Mouse (Mus musculus): ENCODE data around the gene Sdhaf3. TPM values are rescaled to one million over a fixed set of nuclear protein-coding genes. Genes with fewer than 3 reads are reported as not detected.
"Not testable (repeated sequence)": the region's sequence is repeated elsewhere in the genome, so short reads cannot be mapped to it uniquely, and the experiment has no call there.

Sdhaf3 gene
- polyA plus RNA-seq, 1 experiment, result 9.1 TPM

GRCm38 (mm10) chr6:6955395-6955763 is 425 bp upstream of the Sdhaf3 start:
- Histone ChIP-seq H3K27ac (ENCODE audit: insufficient read depth, low read length) (no peak overlapping the region), H3K9ac (ENCODE audit: low read depth, poor library complexity, severe bottlenecking) (no peak overlapping the region), H3K4me1 (ENCODE audit: control insufficient read depth, insufficient read depth, low read length) (peaks cover 1% of the 10 kb centered on the region), H3K4me3 (ENCODE audit: low read depth, low read length) (peak overlapping the region; percentile 32), H3K27me3 (ENCODE audit: control insufficient read depth, insufficient read depth, low read length, poor library complexity, severe bottlenecking) (no peaks in the 10 kb centered on the region), H3K36me3 (ENCODE audit: control insufficient read depth, insufficient read depth, low read length, poor library complexity, severe bottlenecking) (no peaks in the 10 kb centered on the region), H3K9me3 (replicated peaks; ENCODE audit: control insufficient read depth, insufficient read depth, low read length, poor library complexity, severe bottlenecking) (no peaks in the 10 kb centered on the region)
- TF ChIP-seq EP300 (IDR thresholded peaks at IDR 0.05; ENCODE audit: insufficient read depth, low read depth, low read length) (no peak), CTCF (IDR thresholded peaks at IDR 0.05; ENCODE audit: low read depth, low read length) (no peak), POLR2A (IDR thresholded peaks at IDR 0.05; ENCODE audit: insufficient read depth, low read length) (no peak)

GRCm38 (mm10) chr6:6959234-6959633 is 3.4 kb downstream of the Sdhaf3 start:
- not testable (repeated sequence) for H3K9ac ChIP-seq (ENCODE audit: low read depth, poor library complexity, severe bottlenecking); H3K27ac ChIP-seq (ENCODE audit: insufficient read depth, low read length); H3K9me3 ChIP-seq (replicated peaks; ENCODE audit: control insufficient read depth, insufficient read depth, low read length, poor library complexity, severe bottlenecking); H3K4me1 ChIP-seq (ENCODE audit: control insufficient read depth, insufficient read depth, low read length); H3K36me3 ChIP-seq (ENCODE audit: control insufficient read depth, insufficient read depth, low read length, poor library complexity, severe bottlenecking); H3K27me3 ChIP-seq (ENCODE audit: control insufficient read depth, insufficient read depth, low read length, poor library complexity, severe bottlenecking); H3K4me3 ChIP-seq (ENCODE audit: low read depth, low read length)

- TF ChIP-seq CTCF (IDR thresholded peaks at IDR 0.05; ENCODE audit: low read depth, low read length), result no peak
- no peak for TF ChIP-seq POLR2A (IDR thresholded peaks at IDR 0.05; ENCODE audit: insufficient read depth, low read length)
- TF ChIP-seq EP300 (IDR thresholded peaks at IDR 0.05; ENCODE audit: insufficient read depth, low read depth, low read length), result no peak
- Histone ChIP-seq H3K4me1 (ENCODE audit: control insufficient read depth, insufficient read depth, low read length) (no peaks in the 10 kb centered on the region), H3K4me3 (ENCODE audit: low read depth, low read length) (no peak overlapping the region), H3K27me3 (ENCODE audit: control insufficient read depth, insufficient read depth, low read length, poor library complexity, severe bottlenecking) (no peaks in the 10 kb centered on the region), H3K27ac (ENCODE audit: insufficient read depth, low read length) (no peak overlapping the region), H3K9ac (ENCODE audit: low read depth, poor library complexity, severe bottlenecking) (no peak overlapping the region), H3K9me3 (replicated peaks; ENCODE audit: control insufficient read depth, insufficient read depth, low read length, poor library complexity, severe bottlenecking) (no peaks in the 10 kb centered on the region), H3K36me3 (ENCODE audit: control insufficient read depth, insufficient read depth, low read length, poor library complexity, severe bottlenecking) (no peaks in the 10 kb centered on the region)
These were observed 41.6 kb downstream of the Sdhaf3 start for GRCm38 (mm10) chr6:6997226-6997946.

GRCm38 (mm10) chr6:6997956-6998355 is 42.2 kb downstream of the Sdhaf3 start:
- TF ChIP-seq CTCF (IDR thresholded peaks at IDR 0.05; ENCODE audit: low read depth, low read length), result no peak
- TF ChIP-seq EP300 (IDR thresholded peaks at IDR 0.05; ENCODE audit: insufficient read depth, low read depth, low read length), result no peak
- no peak for TF ChIP-seq POLR2A (IDR thresholded peaks at IDR 0.05; ENCODE audit: insufficient read depth, low read length)
- Histone ChIP-seq H3K36me3 (ENCODE audit: control insufficient read depth, insufficient read depth, low read length, poor library complexity, severe bottlenecking) (no peaks in the 10 kb centered on the region), H3K9ac (ENCODE audit: low read depth, poor library complexity, severe bottlenecking) (no peak overlapping the region), H3K27ac (ENCODE audit: insufficient read depth, low read length) (no peak overlapping the region), H3K27me3 (ENCODE audit: control insufficient read depth, insufficient read depth, low read length, poor library complexity, severe bottlenecking) (no peaks in the 10 kb centered on the region), H3K4me1 (ENCODE audit: control insufficient read depth, insufficient read depth, low read length) (no peaks in the 10 kb centered on the region), H3K4me3 (ENCODE audit: low read depth, low read length) (no peak overlapping the region), H3K9me3 (replicated peaks; ENCODE audit: control insufficient read depth, insufficient read depth, low read length, poor library complexity, severe bottlenecking) (no peaks in the 10 kb centered on the region)

GRCm38 (mm10) chr6:6999015-6999414 is 43.2 kb downstream of the Sdhaf3 start:
- no peaks in the 10 kb centered on the region for H3K36me3 ChIP-seq (ENCODE audit: control insufficient read depth, insufficient read depth, low read length, poor library complexity, severe bottlenecking)
- no peaks in the 10 kb centered on the region for H3K4me1 ChIP-seq (ENCODE audit: control insufficient read depth, insufficient read depth, low read length)
- no peaks in the 10 kb centered on the region for H3K27me3 ChIP-seq (ENCODE audit: control insufficient read depth, insufficient read depth, low read length, poor library complexity, severe bottlenecking)
- H3K9me3 ChIP-seq (replicated peaks; ENCODE audit: control insufficient read depth, insufficient read depth, low read length, poor library complexity, severe bottlenecking), result no peaks in the 10 kb centered on the region
- H3K9ac ChIP-seq (ENCODE audit: low read depth, poor library complexity, severe bottlenecking), result no peak overlapping the region
- no peak overlapping the region for H3K27ac ChIP-seq (ENCODE audit: insufficient read depth, low read length)
- no peak overlapping the region for H3K4me3 ChIP-seq (ENCODE audit: low read depth, low read length)
- TF ChIP-seq POLR2A (IDR thresholded peaks at IDR 0.05; ENCODE audit: insufficient read depth, low read length) (no peak), EP300 (IDR thresholded peaks at IDR 0.05; ENCODE audit: insufficient read depth, low read depth, low read length) (no peak), CTCF (IDR thresholded peaks at IDR 0.05; ENCODE audit: low read depth, low read length) (no peak)

- H3K27me3 ChIP-seq (ENCODE audit: control insufficient read depth, insufficient read depth, low read length, poor library complexity, severe bottlenecking), result no peaks in the 10 kb centered on the region
- no peak overlapping the region for H3K4me3 ChIP-seq (ENCODE audit: low read depth, low read length)
- no peaks in the 10 kb centered on the region for H3K4me1 ChIP-seq (ENCODE audit: control insufficient read depth, insufficient read depth, low read length)
- TF ChIP-seq EP300 (IDR thresholded peaks at IDR 0.05; ENCODE audit: insufficient read depth, low read depth, low read length) (no peak), POLR2A (IDR thresholded peaks at IDR 0.05; ENCODE audit: insufficient read depth, low read length) (no peak), CTCF (IDR thresholded peaks at IDR 0.05; ENCODE audit: low read depth, low read length) (no peak)
- no peak overlapping the region for H3K9ac ChIP-seq (ENCODE audit: low read depth, poor library complexity, severe bottlenecking)
- no peak overlapping the region for H3K27ac ChIP-seq (ENCODE audit: insufficient read depth, low read length)
- peaks cover 9% of the 10 kb centered on the region for H3K9me3 ChIP-seq (replicated peaks; ENCODE audit: control insufficient read depth, insufficient read depth, low read length, poor library complexity, severe bottlenecking)
- H3K36me3 ChIP-seq (ENCODE audit: control insufficient read depth, insufficient read depth, low read length, poor library complexity, severe bottlenecking), result peaks cover 2% of the 10 kb centered on the region; the same call in 1 of the 2 replicates
These were observed 47.3 kb downstream of the Sdhaf3 start for GRCm38 (mm10) chr6:7003085-7003484.

Measured in ES-Bruce4 (cell line).